Mouse (Mus musculus): ENCODE measurements around the gene Tex9.

DNA sequence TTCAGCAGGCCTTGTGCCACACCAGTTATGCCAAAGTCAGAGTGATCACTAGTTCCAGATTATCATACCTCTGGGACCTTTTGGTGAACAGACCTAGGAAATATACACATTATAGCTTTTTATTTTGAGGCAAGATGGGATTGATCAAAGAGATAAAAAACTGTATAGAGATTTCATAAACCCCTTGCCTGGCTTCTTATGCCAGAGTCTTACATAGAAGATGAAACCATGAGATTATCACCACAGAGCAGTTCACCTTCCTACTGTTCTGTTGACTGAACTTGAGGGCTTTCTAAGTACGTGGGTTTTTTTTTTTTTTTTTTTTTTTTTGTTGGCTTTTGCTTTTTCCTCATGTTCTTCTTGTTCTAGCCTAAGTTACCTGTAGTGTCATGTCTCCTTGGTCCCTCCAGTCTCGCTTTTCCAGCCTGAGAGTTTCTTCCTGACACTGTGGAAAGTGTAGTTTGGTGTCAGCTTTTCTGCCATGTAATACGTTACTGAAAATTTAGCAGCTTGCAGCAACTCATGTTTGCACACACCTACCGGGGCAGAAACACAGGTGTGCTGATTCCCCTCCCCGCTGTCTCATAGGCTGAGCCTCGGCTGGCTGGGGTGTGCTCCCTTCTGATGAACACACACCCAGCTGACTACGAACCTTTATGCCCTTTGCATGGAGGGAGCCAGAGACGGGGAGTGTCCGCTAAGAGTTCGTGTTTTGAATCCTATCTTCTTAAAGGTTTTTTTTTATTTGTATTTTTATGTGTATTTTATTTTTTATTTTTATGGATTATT, 49.9 kb downstream of the Tex9 start:
- TF ChIP-seq CTCF (IDR thresholded peaks at IDR 0.05; ENCODE audit: borderline replicate concordance, insufficient read depth, low read length) (no peak), POLR2A (IDR thresholded peaks at IDR 0.05; ENCODE audit: low read depth, low read length) (no peak)
